Mouse (Mus musculus): ENCODE results near the gene Bmpr2.
A peak's percentile ranks its signal among the peaks of the same experiment; 100 is the strongest.
"Not testable (repeated sequence)": the region's sequence is repeated elsewhere in the genome, so short reads cannot be mapped to it uniquely, and the experiment has no call there.

Gene Bmpr2

DNA sequence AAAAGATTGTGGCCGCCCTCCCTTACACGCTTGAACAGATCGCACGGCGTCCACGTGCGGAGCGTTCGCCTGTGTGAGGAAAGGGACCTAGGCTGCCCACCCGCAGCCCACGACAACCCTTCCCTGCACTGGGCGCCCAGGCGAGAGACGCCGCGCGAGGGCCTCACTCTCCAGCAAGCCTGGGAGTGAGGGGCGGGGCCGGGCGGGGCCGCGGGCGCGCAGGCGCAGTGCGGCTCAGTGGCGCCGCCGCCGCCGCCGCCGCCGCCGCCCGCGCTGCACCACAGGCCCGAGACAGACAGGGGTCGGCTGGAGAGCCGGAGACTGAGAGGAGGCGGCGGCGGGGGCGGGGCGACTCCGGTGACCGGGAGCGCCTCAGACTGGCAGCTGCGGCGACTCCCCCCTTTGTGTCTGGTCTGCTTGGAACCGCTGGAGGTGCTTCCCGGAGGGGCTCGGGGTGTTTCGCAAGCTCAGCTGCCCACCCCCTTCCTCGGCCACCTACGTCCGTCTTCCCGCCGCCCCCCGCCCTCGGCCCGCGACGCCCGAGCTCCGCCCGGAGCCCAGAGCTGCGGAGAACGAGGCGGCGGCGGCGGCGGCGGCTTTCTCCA lies at the start of gene Bmpr2:
TSS of gene Bmpr2 (plus strand) at position 237 of the 605 bp plus-strand sequence.
- DNase-seq (ENCODE audit: low spot score in 2 of 2): peak; percentile 80 to 84

- peak in 1 of 2 experiments; percentile 26 for DNase-seq (ENCODE audit: low spot score in 2 of 2)
Observed at GRCm38 (mm10) chr1:59719900-59720299, 43.3 kb upstream of the Bmpr2 start.

DNA sequence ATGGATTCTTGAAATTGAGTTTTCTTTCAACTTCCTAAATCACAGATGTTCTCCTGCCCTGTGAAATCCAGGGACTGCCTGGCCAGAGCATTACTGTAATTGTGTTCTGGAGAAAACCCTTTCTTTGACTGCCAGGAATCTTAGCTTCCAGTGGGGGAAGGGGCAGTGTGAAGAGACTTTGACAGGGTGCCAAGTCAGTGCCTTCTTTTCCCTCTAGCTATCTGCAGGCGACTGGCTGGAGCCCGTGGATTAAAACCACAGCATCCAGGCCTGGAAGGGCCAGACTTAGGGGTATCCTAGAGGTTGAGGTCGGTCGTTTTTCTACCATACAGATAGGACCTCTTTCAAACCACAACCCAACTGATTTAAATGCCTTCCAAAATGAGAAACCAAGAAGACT lies 37.5 kb upstream of the Bmpr2 start:
- DNase-seq (ENCODE audit: low spot score in 2 of 2): no peak

DNA sequence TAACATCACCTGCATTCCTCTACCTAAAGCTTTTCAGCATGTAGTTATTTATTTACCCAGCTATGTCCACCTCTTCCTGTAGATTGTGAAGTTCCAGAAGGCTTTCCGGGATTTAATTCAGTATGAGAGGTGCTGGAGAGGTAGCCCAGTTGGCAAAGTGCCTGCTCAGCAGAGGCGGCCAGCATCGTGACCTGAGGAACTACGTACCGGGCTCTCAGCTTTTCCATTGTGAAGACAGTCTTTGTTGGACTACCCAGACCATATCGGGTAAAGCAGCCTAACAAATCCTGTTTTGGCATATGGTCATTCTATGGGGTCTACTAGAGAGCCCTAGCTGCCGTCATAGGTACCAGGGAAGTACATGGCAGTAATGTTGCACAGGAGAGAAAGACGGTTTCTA lies 33.1 kb upstream of the Bmpr2 start:
- DNase-seq (ENCODE audit: low spot score in 2 of 2): no peak

DNA sequence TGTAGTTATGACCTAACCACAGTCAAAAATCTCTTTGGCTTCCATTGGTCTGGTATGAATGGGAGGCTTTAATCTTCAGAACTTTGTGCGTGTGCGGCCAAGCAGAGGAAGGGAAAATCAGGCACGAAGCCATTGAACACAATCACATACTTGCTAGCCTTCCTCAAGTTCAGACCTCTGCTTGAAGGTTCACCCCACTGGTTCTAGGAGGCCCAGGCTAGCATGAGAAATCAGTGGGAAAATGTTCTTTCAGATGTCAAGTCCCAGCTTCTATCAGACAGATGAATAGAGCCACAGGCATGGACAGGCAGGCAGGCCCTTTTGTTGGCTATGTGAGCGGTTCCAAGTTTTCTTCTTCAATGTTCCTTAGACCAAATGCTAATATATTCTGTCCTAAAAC lies 32.5 kb upstream of the Bmpr2 start:
- no peak for DNase-seq (ENCODE audit: low spot score in 2 of 2)

GRCm38 (mm10) chr1:59734076-59734475 lies 29.1 kb upstream of the Bmpr2 start:
- DNase-seq (ENCODE audit: low spot score in 2 of 2): peak in 1 of 2 experiments; percentile 25

GRCm38 (mm10) chr1:59738768-59739414 lies 24.3 kb upstream of the Bmpr2 start:
- DNase-seq (ENCODE audit: low spot score in 2 of 2): no peak

- no peak for DNase-seq (ENCODE audit: low spot score in 2 of 2)
Observed at GRCm38 (mm10) chr1:59739577-59740354, 23.4 kb upstream of the Bmpr2 start.

- DNase-seq (ENCODE audit: low spot score in 2 of 2): no peak
Observed at GRCm38 (mm10) chr1:59749047-59749446, 14.2 kb upstream of the Bmpr2 start.

DNA sequence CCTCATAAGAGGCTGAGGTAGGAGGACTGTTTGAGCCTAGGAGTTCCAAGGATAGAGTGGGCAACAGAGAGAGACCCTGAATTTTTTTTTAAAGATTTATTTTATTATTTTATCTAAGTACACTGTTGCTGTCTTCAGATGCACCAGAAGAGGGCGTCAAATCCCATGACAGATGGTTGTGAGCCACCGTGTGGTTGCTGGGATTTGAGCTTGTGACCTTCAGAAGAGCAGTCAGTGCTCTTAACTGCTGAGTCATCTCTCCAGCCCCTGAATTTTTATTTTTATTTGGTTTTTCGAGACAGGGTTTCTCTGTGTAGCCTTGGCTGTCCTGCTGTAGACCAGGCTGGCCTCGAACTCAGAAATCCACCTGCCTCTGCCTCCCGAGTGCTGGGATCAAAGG lies 13.5 kb upstream of the Bmpr2 start:
- DNase-seq (ENCODE audit: low spot score in 2 of 2): not testable (repeated sequence)

DNA sequence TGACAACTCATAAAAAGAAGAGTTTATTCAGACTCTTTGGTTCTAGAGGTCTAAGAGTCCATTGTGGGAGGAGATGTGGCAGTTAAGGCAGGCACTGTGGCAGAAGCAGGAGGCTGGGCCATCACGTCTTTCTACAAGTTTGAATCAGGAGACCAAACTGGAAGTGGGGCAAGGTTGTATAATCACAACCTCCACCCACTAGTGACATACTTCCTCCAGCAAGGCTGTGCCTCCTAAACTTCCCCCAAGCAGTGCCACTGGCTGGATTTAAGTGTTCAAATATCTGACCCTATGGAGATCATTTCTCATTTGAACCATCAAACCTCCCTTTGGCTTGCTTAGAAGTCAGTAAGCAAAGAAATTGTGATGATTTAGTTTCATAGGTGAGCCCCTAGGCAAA lies 7.9 kb upstream of the Bmpr2 start:
- no peak for DNase-seq (ENCODE audit: low spot score in 2 of 2)

DNA sequence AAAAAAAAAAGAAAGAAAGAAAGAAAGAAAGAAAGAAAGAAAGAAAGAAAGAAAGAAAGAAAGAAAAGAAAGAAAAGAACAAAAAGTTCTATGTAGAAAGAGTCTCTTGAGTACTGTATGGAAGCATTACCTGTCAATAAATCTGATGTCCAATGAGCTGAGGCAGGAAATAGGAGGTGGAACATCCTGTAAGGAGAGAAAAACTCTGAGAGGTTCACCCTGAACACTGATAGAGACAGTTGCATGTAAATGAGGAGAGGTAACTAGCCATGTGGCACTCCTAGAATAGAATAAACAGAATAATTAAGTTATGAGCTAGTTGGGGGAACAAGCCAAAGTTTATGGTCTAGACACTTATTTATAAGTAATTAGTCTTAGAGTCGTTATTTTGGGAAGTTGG lies 4.9 kb upstream of the Bmpr2 start:
- no peak for DNase-seq (ENCODE audit: low spot score in 2 of 2)

- peak in 1 of 2 experiments; percentile 22 for DNase-seq (ENCODE audit: low spot score in 2 of 2)
Observed at GRCm38 (mm10) chr1:59762208-59762607, 992 bp upstream of the Bmpr2 start.

DNA sequence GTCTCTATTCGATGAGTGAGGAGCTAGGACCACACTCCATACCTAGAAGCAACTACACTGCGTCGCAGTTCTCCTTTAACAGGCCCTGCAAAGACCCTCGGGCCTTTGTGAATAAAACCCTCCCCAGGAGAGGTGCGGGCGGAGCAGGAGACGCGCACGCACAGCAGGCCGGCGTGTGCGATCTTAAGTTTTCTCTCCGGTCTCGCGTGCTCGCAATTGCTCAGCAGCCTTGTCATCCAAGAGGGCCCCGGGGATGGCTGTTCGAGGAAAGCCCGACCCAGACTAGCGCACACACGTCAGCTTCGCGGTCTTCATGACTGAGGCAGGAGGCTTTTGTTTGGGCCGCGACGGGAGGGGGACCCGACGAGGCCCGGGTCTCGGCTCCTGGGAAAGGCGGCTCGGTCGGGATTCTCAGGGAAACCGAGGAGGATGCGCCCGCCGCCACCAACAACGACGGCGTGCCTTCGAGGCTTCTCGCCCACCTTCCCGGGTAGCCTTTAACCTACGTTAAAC lies 493 bp upstream of the Bmpr2 start:
- DNase-seq (ENCODE audit: low spot score in 2 of 2): peak in 1 of 2 experiments; percentile 70

DNA sequence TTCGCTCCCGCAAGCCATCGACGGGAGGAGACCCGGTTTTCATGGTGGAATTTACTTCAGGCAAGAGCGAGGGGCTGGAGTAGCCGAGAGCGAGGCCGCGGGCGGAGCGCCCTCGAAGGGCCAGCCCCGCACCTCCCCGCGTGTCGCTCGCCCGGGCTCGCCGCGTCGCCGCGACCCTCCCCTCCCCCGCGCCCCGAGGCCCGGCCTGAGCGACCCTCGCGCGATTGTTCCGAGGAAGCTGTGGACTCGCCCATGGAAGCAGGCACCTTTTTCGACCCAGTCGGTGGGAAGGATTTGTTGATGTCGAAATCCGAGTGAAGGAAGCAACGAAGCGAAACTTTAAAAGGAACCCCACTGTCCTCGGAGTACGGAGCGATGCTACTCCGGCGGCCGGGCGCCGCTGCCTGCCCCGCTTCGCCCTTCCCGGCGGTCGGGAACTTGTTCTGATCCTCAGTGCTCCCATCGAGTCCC lies 616 bp downstream of the Bmpr2 start:
- DNase-seq (ENCODE audit: low spot score in 2 of 2): peak; percentile 45 to 46

DNA sequence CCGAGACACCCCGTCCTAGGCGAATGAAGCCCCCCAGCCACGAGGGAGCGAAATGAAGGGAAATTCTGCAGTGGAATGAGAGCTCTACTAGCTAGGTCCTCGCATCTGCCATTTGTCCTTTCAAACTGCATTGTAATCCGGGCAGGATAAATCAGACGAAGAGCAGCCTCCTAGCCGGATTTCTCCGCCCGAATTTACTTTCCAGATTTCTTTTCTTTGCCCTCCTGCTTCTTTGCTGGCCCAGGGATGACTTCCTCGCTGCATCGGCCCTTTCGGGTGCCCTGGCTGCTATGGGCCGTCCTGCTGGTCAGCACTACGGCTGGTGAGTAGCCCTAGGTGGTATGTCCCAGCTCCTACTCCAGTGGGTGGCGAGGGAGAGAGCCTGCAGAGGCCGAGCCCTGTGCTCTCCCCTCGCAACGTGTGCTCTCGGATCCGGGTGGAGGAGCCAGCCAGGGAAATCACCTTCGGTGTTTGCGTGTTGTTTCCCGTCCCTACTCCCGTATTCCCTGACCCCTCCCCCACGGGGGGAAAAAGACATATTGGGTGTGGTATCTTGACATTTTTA lies 1.3 kb downstream of the Bmpr2 start:
- DNase-seq (ENCODE audit: low spot score in 2 of 2): peak; percentile 28 to 33

DNA sequence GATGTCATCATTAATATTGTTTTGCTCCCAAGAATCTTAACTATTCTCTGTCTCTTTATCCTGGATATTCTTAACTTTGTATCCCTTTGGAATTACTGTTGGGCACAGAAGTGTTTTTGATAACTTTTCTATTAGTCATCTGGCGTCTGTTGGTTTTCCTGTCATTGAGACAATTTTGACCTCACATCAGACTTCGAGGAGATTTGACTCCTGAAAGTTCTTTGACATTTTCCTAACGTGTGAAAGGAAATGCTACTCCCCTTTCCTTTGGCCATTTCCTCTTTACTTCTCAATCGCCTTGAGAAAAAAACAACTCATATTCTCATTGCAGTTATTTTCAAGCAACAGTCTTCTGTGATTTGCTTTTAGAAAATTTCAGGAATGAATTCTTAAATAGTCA lies 2.1 kb downstream of the Bmpr2 start:
- no peak for DNase-seq (ENCODE audit: low spot score in 2 of 2)

DNA sequence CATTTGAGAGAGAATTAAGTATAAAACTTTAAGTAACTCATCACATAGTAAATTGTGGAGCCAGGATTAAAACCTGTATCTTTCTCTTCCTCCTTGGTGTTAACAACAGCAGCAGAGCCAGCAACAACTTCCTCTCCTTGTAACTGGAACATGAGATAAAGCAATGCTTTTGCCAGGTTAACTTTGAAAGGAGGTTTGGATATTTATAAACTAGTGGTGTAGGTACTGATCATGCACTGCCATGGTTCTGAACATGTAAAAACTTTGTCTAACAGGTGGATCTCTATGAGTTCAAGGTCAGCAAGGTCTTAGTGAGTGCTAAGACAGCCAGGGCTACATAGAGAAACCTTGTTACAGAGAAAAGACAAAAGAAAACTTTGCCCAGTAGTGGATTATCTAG lies 3.4 kb downstream of the Bmpr2 start:
- DNase-seq (ENCODE audit: low spot score in 2 of 2): no peak

GRCm38 (mm10) chr1:59771871-59772270 lies 8.7 kb downstream of the Bmpr2 start:
- DNase-seq (ENCODE audit: low spot score in 2 of 2): no peak

DNA sequence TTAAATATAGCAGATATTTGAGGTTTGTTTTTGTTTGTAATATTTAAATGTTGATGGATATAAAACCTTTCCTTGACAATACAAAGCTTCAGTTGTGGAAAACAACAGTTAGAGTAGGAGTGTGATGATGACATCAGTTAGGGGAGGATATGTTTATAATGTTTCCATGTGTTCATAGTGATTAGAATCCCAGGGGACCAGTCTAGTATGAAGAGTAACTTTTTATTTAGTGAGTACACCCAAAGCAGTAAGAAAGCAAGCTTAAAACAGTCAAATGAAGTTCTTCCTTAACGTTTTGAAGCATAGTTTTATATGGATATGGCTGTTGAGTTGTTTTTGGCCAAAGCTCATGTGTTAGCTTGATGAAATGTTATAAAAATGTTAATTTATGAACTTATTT lies 17.9 kb downstream of the Bmpr2 start:
- no peak for DNase-seq (ENCODE audit: low spot score in 2 of 2)

DNA sequence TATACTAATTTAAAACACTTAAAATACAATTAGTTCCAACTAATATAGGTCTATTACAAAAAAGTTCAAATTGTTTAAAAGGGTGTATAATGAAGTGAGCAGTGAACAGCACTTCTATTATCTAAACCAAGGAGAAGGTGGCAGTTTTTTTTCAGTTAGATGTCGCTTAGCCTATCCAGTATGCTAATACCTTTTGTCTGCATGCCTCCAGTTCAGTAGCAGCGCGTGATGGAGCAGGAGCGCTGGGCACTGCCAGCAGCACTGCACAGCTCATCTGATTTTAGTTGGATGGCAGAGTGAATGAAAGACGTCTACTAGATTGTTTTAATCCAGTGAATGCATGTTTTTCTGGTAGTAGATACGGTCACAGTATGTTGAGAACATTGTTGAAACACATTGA lies 25.8 kb downstream of the Bmpr2 start:
- no peak for DNase-seq (ENCODE audit: low spot score in 2 of 2)

- DNase-seq (ENCODE audit: low spot score in 2 of 2): no peak
Observed at GRCm38 (mm10) chr1:59789741-59790140, 26.5 kb downstream of the Bmpr2 start.
